Mouse (Mus musculus) bone marrow, adult 2 months (tissue): ENCODE measurements around the gene Cyp2b23.
"Not testable (repeated sequence)": the region's sequence is repeated elsewhere in the genome, so short reads cannot be mapped to it uniquely, and the experiment has no call there.

ENCODE experiments used
- CTCF ChIP-seq: fragments of 200-500 bp; IDR thresholded peaks from 2 replicates; pipeline ENCODE4 v1.5.1; 2011; ENCODE audit warnings: low read length, control low read depth; ENCODE audit not compliant: control insufficient read depth, insufficient read depth
- POLR2A ChIP-seq: fragments of 200-500 bp; IDR thresholded peaks from 2 replicates; pipeline ENCODE4 v1.6.1; 2011; ENCODE audit warnings: low read depth, mild to moderate bottlenecking, control low read depth, low read length, borderline replicate concordance; ENCODE audit not compliant: control insufficient read depth

GRCm38 (mm10) chr7:26618364-26618763 lies 67.9 kb downstream of the Cyp2b23 start, which contains the start of gene Vmn1r185:
- not testable (repeated sequence) for TF ChIP-seq POLR2A, CTCF
